Mouse (Mus musculus): ENCODE measurements around the gene Agps. TPM values are rescaled to one million over a fixed set of nuclear protein-coding genes. Genes with fewer than 3 reads are reported as not detected.

The Agps gene
- 100 to 1,000 TPM in 1 of 2 experiments, 10 to 100 TPM in 1; 99.0 to 108 TPM for total RNA-seq (2023)

GRCm38 (mm10) chr2:75831881-75832633 lies at the start of gene Agps:
Gene Agps, plus strand, starts transcription at chr2:75832177.

GRCm38 (mm10) chr2:75938117-75939063 lies 106.4 kb downstream of the Agps start, which contains the start of gene Ttc30b:
Gene Ttc30b, minus strand, starts transcription at chr2:75938585.

GRCm38 (mm10) chr2:75977752-75978368 lies 145.9 kb downstream of the Agps start, which contains the start of gene Ttc30a2:
Gene Ttc30a2, minus strand, starts transcription at chr2:75978170.

Other genes with a start within 250 kb of the Agps start
- gene Hnrnpa3, start 172.9 kb upstream of the Agps start, total RNA-seq (2023) = 100 to 1,000 TPM; 406 to 407 TPM
- 100 to 1,000 TPM; 142 to 154 TPM for gene Nfe2l2, start 127.5 kb upstream of the Agps start, total RNA-seq (2023)
- 1 to 10 TPM; 3.1 to 5.0 TPM for gene Ttc30b, start 106.4 kb downstream of the Agps start, total RNA-seq (2023)
- gene Ttc30a2, start 146.0 kb downstream of the Agps start, total RNA-seq (2023) = 1 to 10 TPM; 1.8 to 2.0 TPM
- gene Ttc30a1, start 149.8 kb downstream of the Agps start, total RNA-seq (2023) = 1 to 10 TPM; 1.6 to 1.9 TPM

All from neutrophil, adult 83 days (primary cell).